Mouse (Mus musculus) MEL (cell line): ENCODE measurements around the gene Card14. TPM values are rescaled to one million over a fixed set of nuclear protein-coding genes. Genes with fewer than 3 reads are reported as not detected.

Experiments
- DNase-seq: peaks from one replicate; pipeline ENCODE4 v3.0.0; 2011; ENCODE audit warnings: low read depth, low spot score
- H3K27ac ChIP-seq: 2 replicates; pipeline ENCODE4 v1.5.1; 2012; ENCODE audit warnings: low read depth, mild to moderate bottlenecking, control low read depth, low read length, moderate library complexity; ENCODE audit not compliant: control insufficient read depth
- H3K27me3 ChIP-seq, 2 experiments: fragments of 150-350 bp in 1 of 2; sonication (generic) in 1 of 2; 2 replicates each; pipeline ENCODE4 v1.6.1; 2012; ENCODE audit warnings: low read length in 2 of 2, mild to moderate bottlenecking in 2 of 2, improper control_type of control experiment in 1 of 2, moderate library complexity in 1 of 2; ENCODE audit not compliant: insufficient read depth in 2 of 2, control insufficient read depth in 1 of 2
- H3K36me3 ChIP-seq, 2 experiments: 2 replicates each; pipeline ENCODE4 v1.6.1; 2012 to 2014; ENCODE audit warnings: low read length in 2 of 2, improper control_type of control experiment in 1 of 2, inconsistent platforms in 1 of 2, mild to moderate bottlenecking in 1 of 2; ENCODE audit not compliant: insufficient read depth in 2 of 2, control insufficient read depth in 1 of 2
- H3K4me1 ChIP-seq, 2 experiments: fragments of 150-350 bp in 1 of 2; sonication (generic) in 1 of 2; 2 replicates each; pipeline ENCODE4 v1.6.1; 2012; ENCODE audit warnings: low read length in 2 of 2, improper control_type of control experiment in 1 of 2, mild to moderate bottlenecking in 1 of 2; ENCODE audit not compliant: insufficient read depth in 2 of 2, control insufficient read depth in 1 of 2
- H3K4me3 ChIP-seq, 2 experiments: fragments of 150-350 bp in 1 of 2; sonication (generic) in 1 of 2; 2 replicates each; pipeline ENCODE4 v1.5.1; 2012; ENCODE audit warnings: low read depth in 2 of 2, low read length in 2 of 2, mild to moderate bottlenecking in 2 of 2, moderate library complexity in 2 of 2, control low read depth in 1 of 2, improper control_type of control experiment in 1 of 2; ENCODE audit not compliant: control insufficient read depth in 1 of 2, insufficient read depth in 1 of 2
- H3K79me2 ChIP-seq: 2 replicates; pipeline ENCODE4 v1.6.1; 2012; ENCODE audit warnings: mild to moderate bottlenecking, low read length, moderate library complexity; ENCODE audit not compliant: control insufficient read depth, poor library complexity, insufficient read depth
- H3K9ac ChIP-seq: 2 replicates; pipeline ENCODE4 v1.6.1; 2012; ENCODE audit warnings: low read depth, mild to moderate bottlenecking, control low read depth, low read length, moderate library complexity; ENCODE audit not compliant: control insufficient read depth, poor library complexity, severe bottlenecking
- H3K9me3 ChIP-seq: fragments of 150-350 bp; sonication (generic); replicated peaks from 2 replicates; pipeline ENCODE4 v1.6.1; 2012; ENCODE audit warnings: mild to moderate bottlenecking, low read length, improper control_type of control experiment, moderate library complexity; ENCODE audit not compliant: insufficient read depth
- CHD1 ChIP-seq: IDR thresholded peaks from 2 replicates; pipeline ENCODE4 v1.6.1; 2012; ENCODE audit warnings: low read depth, mild to moderate bottlenecking, inconsistent platforms, low read length, improper control_type of control experiment
- CTCF ChIP-seq, 3 experiments: IDR thresholded peaks in 2 of 3; conservative IDR thresholded peaks in 1 of 3; 2 replicates each; pipeline ENCODE4 v1.5.1; 2011 to 2012; ENCODE audit warnings: low read length in 3 of 3, low read depth in 2 of 3, mild to moderate bottlenecking in 2 of 3, improper control_type of control experiment in 1 of 3, inconsistent platforms in 1 of 3, mixed read lengths in 1 of 3, moderate library complexity in 1 of 3; ENCODE audit not compliant: control insufficient read depth in 1 of 3, insufficient read depth in 1 of 3, poor library complexity in 1 of 3, severe bottlenecking in 1 of 3
- E2F4 ChIP-seq: IDR thresholded peaks from 2 replicates; pipeline ENCODE4 v1.6.1; 2011; ENCODE audit warnings: low read depth, low read length, improper control_type of control experiment, borderline replicate concordance
- ELF1 ChIP-seq: IDR thresholded peaks from 2 replicates; pipeline ENCODE4 v1.6.1; 2014; ENCODE audit warnings: low read depth, mild to moderate bottlenecking, inconsistent platforms, low read length, improper control_type of control experiment, moderate library complexity
- GATA1 ChIP-seq: IDR thresholded peaks from 2 replicates; pipeline ENCODE4 v1.6.1; 2011; ENCODE audit warnings: low read depth, low read length, improper control_type of control experiment
- HCFC1 ChIP-seq: IDR thresholded peaks from 2 replicates; pipeline ENCODE4 v1.6.1; 2012; ENCODE audit warnings: low read depth, mild to moderate bottlenecking, inconsistent platforms, low read length, improper control_type of control experiment, moderate library complexity
- MAFK ChIP-seq: IDR thresholded peaks from 2 replicates; pipeline ENCODE4 v1.6.1; 2011; ENCODE audit warnings: low read depth, mild to moderate bottlenecking, low read length, improper control_type of control experiment, borderline replicate concordance
- MAX ChIP-seq: IDR thresholded peaks from 2 replicates; pipeline ENCODE4 v1.6.1; 2011; ENCODE audit warnings: low read length, improper control_type of control experiment
- MAZ ChIP-seq: IDR thresholded peaks from 2 replicates; pipeline ENCODE4 v1.6.1; 2012; ENCODE audit warnings: low read depth, mild to moderate bottlenecking, inconsistent platforms, low read length, improper control_type of control experiment
- MEF2A ChIP-seq: IDR thresholded peaks from 2 replicates; pipeline ENCODE4 v1.6.1; 2014; ENCODE audit warnings: low read depth, mild to moderate bottlenecking, inconsistent platforms, low read length, improper control_type of control experiment; ENCODE audit not compliant: poor library complexity, insufficient replicate concordance, severe bottlenecking; ENCODE audit errors: extremely low read depth
- MXI1 ChIP-seq: IDR thresholded peaks from 2 replicates; pipeline ENCODE4 v1.6.1; 2011; ENCODE audit warnings: mild to moderate bottlenecking, low read depth, low read length, improper control_type of control experiment
- MYC ChIP-seq: IDR thresholded peaks from 2 replicates; pipeline ENCODE4 v1.6.1; 2011; ENCODE audit warnings: low read depth, mild to moderate bottlenecking, low read length, improper control_type of control experiment, moderate library complexity
- NRF1 ChIP-seq: IDR thresholded peaks from 2 replicates; pipeline ENCODE4 v1.6.1; 2014; ENCODE audit warnings: low read depth, mild to moderate bottlenecking, inconsistent platforms, low read length, improper control_type of control experiment, moderate library complexity; ENCODE audit not compliant: poor library complexity, insufficient read depth, severe bottlenecking
- POLR2AphosphoS5 ChIP-seq: IDR thresholded peaks from 2 replicates; pipeline ENCODE4 v1.6.1; 2012; ENCODE audit warnings: low read depth, borderline replicate concordance, mild to moderate bottlenecking, inconsistent platforms, low read length, moderate library complexity, mixed read lengths
- RCOR1 ChIP-seq: IDR thresholded peaks from 2 replicates; pipeline ENCODE4 v1.6.1; 2012; ENCODE audit warnings: low read depth, mild to moderate bottlenecking, inconsistent platforms, low read length, improper control_type of control experiment
- SIN3A ChIP-seq: IDR thresholded peaks from 2 replicates; pipeline ENCODE4 v1.6.1; 2012; ENCODE audit warnings: low read length, improper control_type of control experiment, inconsistent platforms
- SMC3 ChIP-seq: IDR thresholded peaks from 2 replicates; pipeline ENCODE4 v1.6.1; 2011; ENCODE audit warnings: low read depth, low read length, improper control_type of control experiment
- USF1 ChIP-seq: IDR thresholded peaks from 2 replicates; pipeline ENCODE4 v1.6.1; 2014; ENCODE audit warnings: low read depth, mild to moderate bottlenecking, inconsistent platforms, low read length, improper control_type of control experiment, moderate library complexity
- ZC3H11A ChIP-seq: IDR thresholded peaks from 2 replicates; pipeline ENCODE4 v1.6.1; 2012; ENCODE audit warnings: low read depth, mild to moderate bottlenecking, inconsistent platforms, low read length, improper control_type of control experiment
- ZKSCAN1 ChIP-seq: IDR thresholded peaks from 2 replicates; pipeline ENCODE4 v1.6.1; 2012; ENCODE audit warnings: low read depth, mild to moderate bottlenecking, inconsistent platforms, low read length, improper control_type of control experiment, moderate library complexity
- ZMIZ1 ChIP-seq: IDR thresholded peaks from 2 replicates; pipeline ENCODE4 v1.6.1; 2012; ENCODE audit warnings: low read depth, mild to moderate bottlenecking, inconsistent platforms, low read length, improper control_type of control experiment, moderate library complexity
- ZNF384 ChIP-seq: IDR thresholded peaks from 2 replicates; pipeline ENCODE4 v1.6.1; 2012; ENCODE audit warnings: low read depth, mild to moderate bottlenecking, inconsistent platforms, low read length, improper control_type of control experiment
- polyA plus RNA-seq, 2 experiments: library from polyadenylated mRNA; stranded (reverse) in 1 of 2; unstranded in 1 of 2; fragments of >175 nt in 1 of 2; fragments of >200 nt in 1 of 2; gene quantifications; 2 replicates each; pipeline versions ENCODE4 v1.2.1 to v1.2.4; 2012; ENCODE audit warnings: low replicate concordance in 2 of 2, low read depth in 1 of 2; ENCODE audit not compliant: insufficient read length in 2 of 2, insufficient read depth in 1 of 2, missing spikeins in 1 of 2
- total RNA-seq: library from RNA; depleted of rRNA; stranded (reverse); fragments of 300-350 nt; gene quantifications from 2 replicates; pipeline ENCODE4 v1.2.3, GENCODE M21; 2012

Gene Card14
- total and polyA plus RNA-seq, 3 experiments = not detected

GRCm38 (mm10) chr11:119316720-119317119, 9.2 kb downstream of the Card14 start:
- Histone ChIP-seq H3K9ac (no peak overlapping the region), H3K4me3 (no peak overlapping the region), H3K27ac (no peak overlapping the region), H3K4me1 (no peaks in the 10 kb centered on the region), H3K79me2 (no peaks in the 10 kb centered on the region), H3K27me3 (peaks cover 4 to 14% of the 10 kb centered on the region in 2 experiments), H3K36me3 (no peaks in the 10 kb centered on the region), H3K9me3 (no peaks in the 10 kb centered on the region)
- DNase-seq = no peak
- TF ChIP-seq GATA1 = no peak
- no peak for TF ChIP-seq MAFK
- no peak for TF ChIP-seq E2F4
- no peak for TF ChIP-seq ELF1
- TF ChIP-seq MAX = no peak
- TF ChIP-seq ZNF384 = no peak
- no peak for TF ChIP-seq POLR2AphosphoS5
- TF ChIP-seq ZMIZ1 = no peak
- no peak for TF ChIP-seq CHD1
- TF ChIP-seq SMC3 = no peak
- TF ChIP-seq USF1 = no peak
- no peak for TF ChIP-seq MEF2A
- TF ChIP-seq CTCF (IDR thresholded peaks at IDR 0.05 in 2 of 3, conservative IDR thresholded peaks at IDR 0.05 in 1 of 3; ENCODE audit: control insufficient read depth in 1 of 3, insufficient read depth in 1 of 3, low read depth in 2 of 3, low read length in 3 of 3, poor library complexity in 1 of 3, severe bottlenecking in 1 of 3) = no peak
- TF ChIP-seq SIN3A = no peak
- TF ChIP-seq MAZ = no peak

GRCm38 (mm10) chr11:119322521-119322920, 15.0 kb downstream of the Card14 start:
- Histone ChIP-seq H3K36me3 (no peaks in the 10 kb centered on the region), H3K27me3 (peaks cover 5 to 7% of the 10 kb centered on the region in 2 experiments), H3K9me3 (no peaks in the 10 kb centered on the region), H3K27ac (no peak overlapping the region), H3K9ac (no peak overlapping the region), H3K4me1 (no peaks in the 10 kb centered on the region), H3K4me3 (no peak overlapping the region), H3K79me2 (no peaks in the 10 kb centered on the region)
- TF ChIP-seq ZC3H11A (no peak), ZKSCAN1 (no peak), E2F4 (no peak), CHD1 (no peak), MXI1 (no peak), ELF1 (no peak), POLR2AphosphoS5 (no peak), HCFC1 (no peak), RCOR1 (no peak), MYC (no peak), NRF1 (no peak), MAZ (no peak), USF1 (no peak)
- DNase-seq = no peak
